Mouse (Mus musculus) ES-Bruce4 (cell line): ENCODE results near the gene Zdhhc16. TPM values are rescaled to one million over a fixed set of nuclear protein-coding genes. Genes with fewer than 3 reads are reported as not detected.

Experiments used
- H3K27ac ChIP-seq: 2 replicates; pipeline ENCODE4 v1.5.1; 2012; ENCODE audit warnings: low read length, inconsistent platforms; ENCODE audit not compliant: insufficient read depth
- H3K27me3 ChIP-seq: 2 replicates; pipeline ENCODE4 v1.6.1; 2012; ENCODE audit warnings: mild to moderate bottlenecking, low read length, inconsistent platforms; ENCODE audit not compliant: control insufficient read depth, poor library complexity, insufficient read depth, severe bottlenecking
- H3K36me3 ChIP-seq: 2 replicates; pipeline ENCODE4 v1.6.1; 2012; ENCODE audit warnings: inconsistent platforms, mild to moderate bottlenecking, low read length, moderate library complexity; ENCODE audit not compliant: control insufficient read depth, poor library complexity, insufficient read depth, severe bottlenecking
- H3K4me1 ChIP-seq: one replicate; pipeline ENCODE4 v1.8.1; 2011; ENCODE audit warnings: low read length; ENCODE audit not compliant: control insufficient read depth, insufficient read depth
- H3K4me3 ChIP-seq: 2 replicates; pipeline ENCODE4 v1.5.1; 2011; ENCODE audit warnings: low read depth, mild to moderate bottlenecking, low read length
- H3K9ac ChIP-seq: 2 replicates; pipeline ENCODE4 v1.6.1; 2012; ENCODE audit warnings: low read depth, mild to moderate bottlenecking, inconsistent platforms; ENCODE audit not compliant: poor library complexity, severe bottlenecking
- H3K9me3 ChIP-seq: replicated peaks from 2 replicates; pipeline ENCODE4 v1.6.1; 2012; ENCODE audit warnings: mild to moderate bottlenecking, low read length, inconsistent platforms; ENCODE audit not compliant: control insufficient read depth, poor library complexity, insufficient read depth, severe bottlenecking
- CTCF ChIP-seq: IDR thresholded peaks from one replicate; pipeline ENCODE4 v1.8.1; 2011; ENCODE audit warnings: low read depth, low read length
- EP300 ChIP-seq: IDR thresholded peaks from 2 replicates; pipeline ENCODE4 v1.6.1; 2011; ENCODE audit warnings: low read depth, low read length; ENCODE audit not compliant: insufficient read depth
- POLR2A ChIP-seq: IDR thresholded peaks from one replicate; pipeline ENCODE4 v1.8.1; 2011; ENCODE audit warnings: low read length; ENCODE audit not compliant: insufficient read depth
- polyA plus RNA-seq: library from polyadenylated mRNA; stranded (reverse); fragments of >200 nt; gene quantifications from 2 replicates; pipeline ENCODE4 v1.2.4, GENCODE M21; 2011; ENCODE audit warnings: low read depth; ENCODE audit not compliant: missing spikeins, insufficient read depth, insufficient read length

The Zdhhc16 gene
- polyA plus RNA-seq, 1 experiment = 49.7 TPM

DNA sequence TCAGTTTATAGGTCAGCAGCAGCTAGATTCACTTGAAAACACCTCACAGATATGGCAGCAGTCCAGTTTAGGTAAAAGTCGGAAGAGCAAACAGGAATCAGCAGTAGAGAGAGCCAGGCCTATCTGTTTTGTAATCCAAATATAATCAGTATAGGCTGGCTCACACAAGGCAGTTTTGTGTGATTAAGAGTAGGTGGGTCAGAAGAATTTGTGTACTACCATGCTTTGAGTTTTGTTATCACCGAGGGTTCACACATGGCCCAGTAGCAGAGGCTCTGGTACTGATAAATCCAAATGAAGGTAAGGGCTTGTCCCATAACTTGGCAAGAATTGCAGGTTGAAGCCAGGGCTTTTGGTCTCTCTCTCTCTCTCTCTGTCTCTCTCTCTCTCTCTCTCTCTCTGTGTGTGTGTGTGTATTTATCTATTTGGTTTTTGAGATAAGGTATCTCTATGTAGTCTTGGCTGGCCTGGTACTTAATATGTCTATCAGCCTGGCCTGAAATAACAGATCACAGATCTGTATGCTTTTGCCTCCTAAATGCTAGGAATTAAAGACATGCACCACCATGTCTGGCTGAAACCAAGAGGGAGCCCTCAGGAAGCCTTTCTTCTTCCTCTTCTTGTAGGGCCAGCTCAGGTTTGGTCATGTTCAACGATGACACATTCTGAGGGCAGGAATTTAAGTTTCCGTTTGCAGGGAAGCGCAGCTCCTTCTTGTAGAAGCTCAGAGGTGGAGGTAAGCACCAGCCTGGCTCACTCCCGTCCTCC lies 26.8 kb upstream of the Zdhhc16 start:
- Histone ChIP-seq H3K9ac (no peak overlapping the region), H3K4me1 (no peaks in the 10 kb centered on the region), H3K9me3 (no peaks in the 10 kb centered on the region), H3K4me3 (no peak overlapping the region), H3K27ac (no peak overlapping the region), H3K36me3 (no peaks in the 10 kb centered on the region), H3K27me3 (no peaks in the 10 kb centered on the region)
- TF ChIP-seq EP300 (no peak), POLR2A (no peak), CTCF (no peak)

GRCm38 (mm10) chr19:41907079-41907760 lies 26.1 kb upstream of the Zdhhc16 start:
- no peak overlapping the region for H3K9ac ChIP-seq

DNA sequence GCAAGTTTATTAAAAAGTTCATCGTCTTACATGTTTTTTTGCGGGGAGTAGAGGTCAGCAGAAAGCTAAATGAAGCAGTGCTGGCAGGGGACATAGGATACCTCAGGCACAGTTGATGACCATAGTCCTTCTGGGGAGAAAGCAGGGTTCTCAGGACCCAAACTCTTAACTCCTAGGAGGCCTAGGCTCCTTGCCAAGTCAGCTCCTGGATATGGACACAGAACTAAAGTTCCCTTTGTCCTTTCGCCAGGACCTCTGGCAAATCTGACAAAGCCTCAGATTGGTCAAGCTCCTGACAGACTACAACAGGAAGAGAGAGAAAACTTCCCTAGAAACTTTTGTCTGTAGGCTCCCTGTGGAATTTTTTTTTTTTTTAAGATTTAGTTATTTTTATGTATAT lies 24.5 kb upstream of the Zdhhc16 start:
- TF ChIP-seq POLR2A = no peak
- TF ChIP-seq CTCF = no peak
- TF ChIP-seq EP300 = no peak
- H3K9me3 ChIP-seq = no peaks in the 10 kb centered on the region
- H3K36me3 ChIP-seq = peaks cover 3% of the 10 kb centered on the region; the same call in 1 of the 2 replicates
- H3K27me3 ChIP-seq = no peaks in the 10 kb centered on the region
- H3K4me3 ChIP-seq = no peak overlapping the region
- H3K4me1 ChIP-seq = no peaks in the 10 kb centered on the region
- no peak overlapping the region for H3K9ac ChIP-seq
- H3K27ac ChIP-seq = no peak overlapping the region

More at GRCm38 (mm10) chr19:41907079-41907760, 26.1 kb upstream of the Zdhhc16 start:
- TF ChIP-seq EP300 (no peak), POLR2A (no peak), CTCF (no peak)
- H3K4me1 ChIP-seq = no peaks in the 10 kb centered on the region
- H3K27ac ChIP-seq = no peak overlapping the region
- H3K4me3 ChIP-seq = no peak overlapping the region
- H3K27me3 ChIP-seq = no peaks in the 10 kb centered on the region
- no peaks in the 10 kb centered on the region for H3K36me3 ChIP-seq
- no peaks in the 10 kb centered on the region for H3K9me3 ChIP-seq

GRCm38 (mm10) chr19:41910396-41910795 lies 22.9 kb upstream of the Zdhhc16 start:
- no peaks in the 10 kb centered on the region for H3K4me1 ChIP-seq
- H3K36me3 ChIP-seq = peaks cover 15% of the 10 kb centered on the region
- no peak for TF ChIP-seq EP300
- TF ChIP-seq POLR2A = no peak
- no peak for TF ChIP-seq CTCF
- H3K9me3 ChIP-seq = no peaks in the 10 kb centered on the region
- H3K27me3 ChIP-seq = no peaks in the 10 kb centered on the region
- H3K9ac ChIP-seq = no peak overlapping the region
- no peak overlapping the region for H3K4me3 ChIP-seq
- no peak overlapping the region for H3K27ac ChIP-seq

DNA sequence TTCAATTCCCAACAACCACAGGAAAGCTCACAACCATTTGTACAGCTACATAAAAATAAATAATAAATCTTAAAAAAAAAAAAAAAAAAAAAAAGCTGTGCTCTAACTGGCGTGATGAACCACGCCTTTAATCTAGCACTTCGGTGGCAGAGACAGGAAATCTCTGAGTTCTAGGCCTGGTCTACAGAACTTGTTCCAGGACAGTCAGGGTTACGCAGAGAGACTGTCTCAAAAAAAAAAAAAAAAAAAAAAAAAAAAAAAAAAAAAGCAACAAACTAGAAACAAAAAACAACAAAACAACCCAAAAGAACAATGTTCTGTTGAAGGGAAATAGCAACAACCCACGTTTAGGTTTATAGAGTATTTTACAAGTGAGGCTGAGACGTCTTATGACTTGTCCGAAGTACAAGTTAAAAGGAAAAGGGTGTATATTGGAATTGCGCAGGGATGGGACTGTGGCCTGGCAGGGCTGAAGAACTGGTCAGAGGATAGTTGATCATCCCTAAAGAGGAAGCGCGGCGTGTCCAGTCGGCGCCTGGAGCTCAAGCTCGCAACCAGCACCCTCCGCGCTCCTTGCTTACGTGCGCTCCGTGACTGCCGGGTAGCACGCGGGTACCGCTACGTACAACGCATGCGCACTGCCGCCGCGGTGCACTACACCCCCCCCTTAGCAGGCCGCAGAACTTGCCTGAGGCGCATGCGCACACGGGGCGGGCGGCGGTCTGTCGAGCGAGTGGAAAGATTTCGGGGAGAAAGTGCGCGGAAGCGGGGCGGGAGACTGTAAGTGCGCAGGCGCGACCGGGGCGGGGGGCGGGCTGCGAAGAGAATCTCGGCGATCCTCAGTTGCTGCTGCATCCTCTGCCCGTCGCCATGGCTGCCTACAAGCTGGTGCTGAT lies 21.9 kb upstream of the Zdhhc16 start, which contains the start of gene Pgam1:
TSS of gene Pgam1 (plus strand) at position 746 of the 896 bp plus-strand sequence.
- H3K9me3 ChIP-seq = no peaks in the 10 kb centered on the region
- peak within 1 kb of the TSS; percentile 88 for H3K27ac ChIP-seq
- H3K9ac ChIP-seq = peak within 1 kb of the TSS; percentile 90
- H3K4me3 ChIP-seq = peak within 1 kb of the TSS; percentile 86
- H3K4me1 ChIP-seq = no peaks in the 10 kb centered on the region
- TF ChIP-seq POLR2A (peak; percentile 92), CTCF (no peak), EP300 (peak; percentile 82; the same call in 1 of the 2 replicates)
- no peaks in the 10 kb centered on the region for H3K27me3 ChIP-seq
- peaks cover 23% of the 10 kb centered on the region for H3K36me3 ChIP-seq
